Mouse (Mus musculus) lung, postnatal 0 days (tissue): ENCODE results near the gene Zfp750. TPM values are rescaled to one million over a fixed set of nuclear protein-coding genes. Genes with fewer than 3 reads are reported as not detected.

Experiments
- ATAC-seq: fragments of 200-750 bp; cut with Nextera tagmentation; 2 replicates; pipeline ENCODE4 v1.8.0; 2017; ENCODE audit warnings: moderate library complexity
- DNase-seq: peaks from one replicate; pipeline ENCODE4 v3.0.0-alpha.2; 2016; ENCODE audit warnings: low spot score
- H3K27ac ChIP-seq: fragments of 300-500 bp; sonication (generic); 2 replicates; pipeline ENCODE4 v1.5.1; 2014; ENCODE audit warnings: antibody characterized with exemption, mild to moderate bottlenecking, low read length, mixed read lengths
- H3K27me3 ChIP-seq: fragments of 300-500 bp; sonication (generic); replicated peaks from 2 replicates; pipeline ENCODE4 v1.6.1; 2014; ENCODE audit warnings: low read length, mixed read lengths; ENCODE audit not compliant: insufficient read depth
- H3K36me3 ChIP-seq: fragments of 300-500 bp; sonication (generic); 2 replicates; pipeline ENCODE4 v1.6.1; 2014; ENCODE audit warnings: low read length, mixed read lengths; ENCODE audit not compliant: insufficient read depth
- H3K4me1 ChIP-seq: fragments of 300-500 bp; sonication (generic); 2 replicates; pipeline ENCODE4 v1.6.1; 2014; ENCODE audit warnings: antibody characterized with exemption, low read depth, low read length, mixed read lengths; ENCODE audit not compliant: insufficient read depth
- H3K4me2 ChIP-seq: fragments of 300-500 bp; sonication (generic); replicated peaks from 2 replicates; pipeline ENCODE4 v1.6.1; 2014; ENCODE audit warnings: low read depth, mild to moderate bottlenecking, low read length, moderate library complexity, mixed read lengths
- H3K4me3 ChIP-seq: fragments of 300-500 bp; sonication (generic); 2 replicates; pipeline ENCODE4 v1.5.1; 2014; ENCODE audit warnings: low read depth, low read length
- H3K9ac ChIP-seq: fragments of 300-500 bp; sonication (generic); replicated peaks from 2 replicates; pipeline ENCODE4 v1.6.1; 2014; ENCODE audit warnings: low read depth, mild to moderate bottlenecking
- H3K9me3 ChIP-seq: fragments of 300-500 bp; sonication (generic); 2 replicates; pipeline ENCODE4 v1.6.1; 2016; ENCODE audit warnings: low read length, mixed read lengths
- CTCF ChIP-seq: IDR thresholded peaks from 2 replicates; pipeline ENCODE4 v1.5.1; 2016; ENCODE audit warnings: antibody characterized with exemption, mild to moderate bottlenecking
- EP300 ChIP-seq: IDR thresholded peaks from 2 replicates; pipeline ENCODE4 v1.6.1; 2016; ENCODE audit warnings: antibody characterized with exemption, mild to moderate bottlenecking, control low read depth
- WGBS: fragments of 180-500 bp; shearing (Covaris S2); extraction: QIAGEN DNeasy Blood & Tissue Kit; methylation state at CpG from one replicate; pipeline ENCODE4 v1.1.7; 2014; 5-methylcytosine and 5-hydroxymethylcytosine counted together
- polyA plus RNA-seq: library from polyadenylated mRNA; unstranded; fragments of >200 nt; fragmentation: Nextera tagmentation; extraction: Ambion mirVana; gene quantifications from 2 replicates; pipeline ENCODE4 v1.2.1, GENCODE M21; 2015

The Zfp750 gene
- polyA plus RNA-seq, 1 experiment from 2014 or later = 0.63 TPM

DNA sequence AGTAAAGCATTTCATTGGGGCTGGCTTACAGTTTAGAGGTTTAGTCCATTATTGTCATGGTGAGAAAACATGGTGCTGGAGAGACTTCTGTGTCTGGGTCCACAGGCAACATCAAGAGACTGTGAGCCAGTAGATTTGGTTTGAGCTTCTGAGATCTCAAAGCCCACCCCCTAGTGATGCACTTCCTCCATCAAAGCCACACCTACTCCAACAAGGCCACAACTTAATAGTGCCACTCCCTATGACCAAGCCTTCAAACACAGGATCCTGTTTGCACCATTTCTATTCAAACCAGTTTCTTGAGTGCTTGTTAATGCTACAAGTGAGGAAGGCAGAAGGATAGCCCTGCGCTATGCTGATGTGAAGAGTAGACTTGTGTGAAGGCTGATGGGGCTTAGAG is 38.8 kb upstream of the Zfp750 start:
- no peaks in the 10 kb centered on the region for H3K27me3 ChIP-seq
- TF ChIP-seq CTCF (no peak), EP300 (no peak)
- no peaks in the 10 kb centered on the region for H3K4me1 ChIP-seq
- no peak overlapping the region for H3K4me3 ChIP-seq
- no peak overlapping the region for H3K9ac ChIP-seq
- H3K9me3 ChIP-seq = no peaks in the 10 kb centered on the region
- ATAC-seq (0 out of 2 replicates have a peak, but pooled peaks have one; percentile 8), DNase-seq (no peak)
- H3K4me2 ChIP-seq = no peak overlapping the region
- 91% methylated on average over 1 of the region's 1 CpGs for WGBS
- H3K27ac ChIP-seq = no peak overlapping the region
- H3K36me3 ChIP-seq = 0 out of 2 replicates have a peak, but pooled peaks cover 7% of the 10 kb centered on the region

DNA sequence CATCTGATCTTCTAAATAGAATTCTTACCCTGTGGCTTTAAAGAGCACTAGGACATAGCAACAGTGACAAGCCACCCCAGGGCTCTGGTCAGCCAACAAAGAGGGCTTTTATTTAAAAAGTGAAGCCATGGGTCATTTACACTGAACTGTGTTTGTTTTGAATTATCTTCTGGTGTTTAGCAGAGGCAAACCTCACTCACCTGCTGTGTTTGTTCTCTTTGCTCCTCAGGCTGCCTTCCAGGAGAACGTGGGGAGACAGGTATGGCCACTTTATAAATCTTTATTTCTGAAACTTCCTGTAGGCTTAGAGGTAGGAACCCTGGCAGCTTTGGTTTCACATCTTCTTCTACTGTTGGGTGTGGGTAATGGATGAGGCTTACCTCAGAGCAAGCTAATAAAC is 37.6 kb upstream of the Zfp750 start:
- Histone ChIP-seq H3K36me3 (0 out of 2 replicates have a peak, but pooled peaks cover 7% of the 10 kb centered on the region), H3K9ac (no peak overlapping the region), H3K9me3 (no peaks in the 10 kb centered on the region), H3K4me1 (no peaks in the 10 kb centered on the region), H3K4me2 (no peak overlapping the region), H3K4me3 (no peak overlapping the region), H3K27ac (no peak overlapping the region), H3K27me3 (no peaks in the 10 kb centered on the region)
- DNase-seq (no peak), ATAC-seq (0 out of 2 replicates have a peak, but pooled peaks have one; percentile 12)
- no peak; the same call in 1 of the 2 replicates for TF ChIP-seq CTCF
- no peak for TF ChIP-seq EP300
- WGBS = 68% methylated on average over 1 of the region's 1 CpGs

DNA sequence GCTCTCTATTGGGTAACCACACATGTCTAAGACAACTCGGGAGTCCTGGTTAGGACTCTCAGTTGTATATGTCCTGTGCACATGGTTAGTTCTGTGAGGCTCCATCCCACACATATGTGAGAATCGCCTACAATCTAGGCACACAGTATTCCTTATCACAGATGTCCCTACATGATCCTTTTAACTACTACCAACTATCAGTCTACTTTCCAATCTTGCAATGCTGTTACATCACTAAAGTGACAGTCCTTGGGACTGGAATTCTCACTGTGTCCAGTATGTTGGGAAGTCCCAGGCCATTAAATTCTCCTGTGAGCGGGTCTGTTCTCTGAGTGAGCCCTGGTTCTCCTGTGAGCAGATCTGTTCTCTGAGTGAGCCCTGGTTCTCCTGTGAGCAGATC is 34.3 kb upstream of the Zfp750 start:
- Histone ChIP-seq H3K36me3 (0 out of 2 replicates have a peak, but pooled peaks cover 5% of the 10 kb centered on the region), H3K9me3 (no peaks in the 10 kb centered on the region), H3K27me3 (no peaks in the 10 kb centered on the region), H3K4me2 (no peak overlapping the region), H3K4me1 (no peaks in the 10 kb centered on the region), H3K27ac (no peak overlapping the region), H3K4me3 (no peak overlapping the region), H3K9ac (no peak overlapping the region)
- WGBS = 95% methylated on average over 3 of the region's 3 CpGs
- DNase-seq = no peak
- ATAC-seq = no peak
- TF ChIP-seq CTCF (no peak), EP300 (no peak)

DNA sequence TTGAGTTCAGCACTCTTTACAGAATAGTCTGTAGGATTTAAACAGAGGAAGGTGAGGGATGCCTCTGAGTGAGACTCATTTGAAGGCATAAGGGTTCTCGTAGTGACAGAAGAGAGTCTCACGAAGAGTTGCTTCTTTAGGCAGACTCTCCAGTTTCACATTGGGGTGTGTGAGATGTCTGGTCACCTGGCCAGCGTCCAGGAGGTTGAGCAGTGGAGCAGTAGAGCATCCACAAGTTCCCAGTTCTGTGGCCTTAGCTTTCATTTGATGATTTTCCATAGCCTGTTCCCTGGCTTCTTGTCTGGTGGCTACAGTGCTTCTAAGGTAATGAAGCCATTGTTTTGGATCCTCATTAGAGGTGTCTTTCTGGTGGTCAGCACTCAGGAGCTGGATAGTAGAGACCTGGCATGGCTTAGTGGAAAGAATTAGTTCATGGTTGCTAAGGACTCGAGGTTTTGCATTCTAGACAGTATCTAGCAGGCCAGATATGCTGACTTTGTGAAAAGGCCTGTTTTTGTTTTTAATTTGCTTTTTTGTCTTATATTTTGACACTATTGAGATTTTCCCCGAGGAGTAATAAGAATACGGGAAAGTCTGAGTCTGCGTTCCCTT is 33.8 kb upstream of the Zfp750 start:
- Histone ChIP-seq H3K9me3 (no peaks in the 10 kb centered on the region), H3K27ac (no peak overlapping the region), H3K4me3 (no peak overlapping the region), H3K36me3 (no peaks in the 10 kb centered on the region), H3K4me2 (no peak overlapping the region), H3K27me3 (no peaks in the 10 kb centered on the region), H3K4me1 (no peaks in the 10 kb centered on the region), H3K9ac (no peak overlapping the region)
- ATAC-seq (no peak), DNase-seq (no peak)
- whole genome bisulfite sequencing = 88% methylated on average over 7 of the region's 7 CpGs
- TF ChIP-seq CTCF = no peak
- no peak for TF ChIP-seq EP300

DNA sequence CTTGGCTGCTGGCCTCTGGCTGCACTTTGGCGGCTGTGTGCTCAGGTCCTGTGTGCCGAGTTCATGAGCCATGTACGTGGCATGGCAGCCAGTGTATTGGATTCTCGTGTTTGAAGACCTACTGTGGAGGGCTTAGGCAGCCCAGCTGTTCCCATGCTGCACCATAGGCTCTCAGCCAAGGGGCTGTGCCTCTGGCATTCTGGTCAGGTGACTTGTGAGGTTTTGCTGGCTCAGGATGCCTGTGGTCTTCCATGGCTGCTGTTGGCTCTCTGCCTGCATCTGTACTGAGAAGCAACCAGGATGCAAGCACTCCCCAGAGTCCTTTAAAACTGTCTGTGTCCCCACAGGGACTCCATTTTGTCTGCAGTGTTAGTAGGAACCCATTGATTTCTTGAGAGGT is 33.0 kb upstream of the Zfp750 start:
- no peak for TF ChIP-seq CTCF
- no peak for TF ChIP-seq EP300
- 56% methylated on average over 4 of the region's 4 CpGs for WGBS
- Histone ChIP-seq H3K4me3 (no peak overlapping the region), H3K4me2 (no peak overlapping the region), H3K9me3 (no peaks in the 10 kb centered on the region), H3K27ac (no peak overlapping the region), H3K4me1 (no peaks in the 10 kb centered on the region), H3K36me3 (no peaks in the 10 kb centered on the region), H3K27me3 (no peaks in the 10 kb centered on the region), H3K9ac (no peak overlapping the region)
- ATAC-seq = no peak
- DNase-seq = no peak

DNA sequence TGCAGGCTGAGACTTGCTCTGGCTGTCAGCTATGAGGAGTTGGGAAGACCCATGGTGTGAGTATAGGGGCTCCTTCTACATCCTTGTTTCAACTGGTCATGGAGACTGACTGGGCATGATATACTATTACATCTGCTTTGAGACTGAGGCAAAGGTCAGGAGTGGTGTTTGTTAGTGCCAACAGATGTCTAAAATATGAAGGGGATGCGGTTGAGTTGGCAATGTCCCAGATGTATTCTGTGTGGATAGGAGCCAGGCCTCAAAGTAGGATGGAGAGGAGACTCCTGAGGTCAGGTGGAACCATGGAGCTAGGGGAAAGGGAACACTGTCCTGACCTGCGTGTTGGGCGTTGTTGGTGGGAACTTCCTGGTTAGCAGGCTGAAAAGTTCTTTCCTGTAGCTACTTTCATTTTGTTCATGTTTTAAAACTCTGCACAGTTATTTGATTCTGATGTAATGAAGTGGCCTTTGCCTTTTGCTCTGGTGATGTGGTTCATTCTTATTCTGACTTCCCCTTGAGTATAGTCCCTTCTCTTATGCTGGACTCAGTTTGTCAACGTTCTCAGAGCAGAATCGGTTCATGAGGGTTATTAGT is 32.2 kb upstream of the Zfp750 start:
- WGBS = 78% methylated on average over 5 of the region's 5 CpGs
- no peak overlapping the region for H3K4me3 ChIP-seq
- ATAC-seq = no peak
- no peaks in the 10 kb centered on the region for H3K27me3 ChIP-seq
- no peak overlapping the region for H3K9ac ChIP-seq
- H3K9me3 ChIP-seq = no peaks in the 10 kb centered on the region
- H3K27ac ChIP-seq = no peak overlapping the region
- no peaks in the 10 kb centered on the region for H3K36me3 ChIP-seq
- DNase-seq = no peak
- H3K4me2 ChIP-seq = no peak overlapping the region
- TF ChIP-seq EP300 (no peak), CTCF (no peak)
- no peaks in the 10 kb centered on the region for H3K4me1 ChIP-seq
